Mouse (Mus musculus) heart, postnatal 36 days (tissue): ENCODE results near the gene Cln3. TPM values are rescaled to one million over a fixed set of nuclear protein-coding genes. Genes with fewer than 3 reads are reported as not detected.
A peak's percentile ranks its signal among the peaks of the same experiment; 100 is the strongest.

Source experiments
- DNase-seq, 2 experiments: peaks; one replicate each; pipeline ENCODE4 v3.0.0; 2021 to 2022
- intact Hi-C: fragments of 180-260 bp; cut with DNase I; formaldehyde crosslinking; loops from one replicate; pipeline ENCODE4 v1.15.1; 2025
- microRNA-seq, 2 experiments: library from miRNA; unstranded; fragments of <30 nt; microRNA quantifications; one replicate each; pipeline ENCODE4 v1.2.0; 2021; ENCODE audit warnings: borderline number of aligned reads in 2 of 2
- total RNA-seq, 2 experiments: library from RNA; stranded (reverse); gene quantifications; 2 replicates each; pipeline ENCODE4 v1.2.3; 2021

Cln3 gene
- total RNA-seq, 2 experiments from 2014 or later, result 14.8 to 16.3 TPM

- intact Hi-C loops, result no loop called here
- DNase-seq, result no peak
Measured at GRCm38 (mm10) chr7:126535766-126536165, 49.9 kb downstream of the Cln3 start.

- no peak for DNase-seq
- intact Hi-C loops, result no loop called here
Measured at GRCm38 (mm10) chr7:126533434-126533833, 52.2 kb downstream of the Cln3 start.

GRCm38 (mm10) chr7:126528166-126528577, 57.4 kb downstream of the Cln3 start:
- DNase-seq, result peak in 1 of 2 experiments; percentile 7
- intact Hi-C loops, result loop anchor here (1.0 to 2.0 kb wide), 4 partner anchors 23 to 205 kb away; no protein-coding TSS in a partner anchor

GRCm38 (mm10) chr7:126523316-126523715, 62.3 kb downstream of the Cln3 start:
- intact Hi-C loops, result no loop called here
- no peak for DNase-seq

Small RNA genes within 50 kb of the gene (microRNA-seq; reads per million reads assigned to microRNA genes)
- gene Mir7059, result 0 to 3.6 reads per million in 2 experiments

Other genes starting within 250 kb of the Cln3 start
- gene Lat, start 216.2 kb downstream of the Cln3 start, total RNA-seq, result under 1 TPM in 1 of 2 experiments, not detected in 1; 0.33 TPM
- 10 to 100 TPM; 31.5 to 33.1 TPM for gene Spns1, start 208.4 kb downstream of the Cln3 start, total RNA-seq
- 1 to 10 TPM; 3.9 to 4.6 TPM for gene Nfatc2ip, start 189.1 kb downstream of the Cln3 start, total RNA-seq
- 1 to 10 TPM in 1 of 2 experiments, under 1 TPM in 1; 0.44 to 1.5 TPM for gene Cd19, start 170.9 kb downstream of the Cln3 start, total RNA-seq
- gene Rabep2, start 157.1 kb downstream of the Cln3 start, total RNA-seq, result 1 to 10 TPM; 7.5 to 9.0 TPM
- 1 to 10 TPM; 1.1 to 1.2 TPM for gene Atp2a1, start 122.7 kb downstream of the Cln3 start, total RNA-seq
- gene Sh2b1, start 110.4 kb downstream of the Cln3 start, total RNA-seq, result 10 to 100 TPM; 40.0 to 42.2 TPM
- 100 to 1,000 TPM; 287 to 327 TPM for gene Tufm, start 98.5 kb downstream of the Cln3 start, total RNA-seq
- 10 to 100 TPM; 37.1 to 37.9 TPM for gene Atxn2l, start 82.4 kb downstream of the Cln3 start, total RNA-seq
- 100 to 1,000 TPM; 156 to 157 TPM for gene Eif3c, start 19.4 kb downstream of the Cln3 start, total RNA-seq
- gene Apobr, start 875 bp downstream of the Cln3 start, total RNA-seq, result under 1 TPM; 0.41 to 0.53 TPM
- gene Il27, start 9.1 kb upstream of the Cln3 start, total RNA-seq, result not detected
- gene Nupr1, start 45.0 kb upstream of the Cln3 start, total RNA-seq, result 1 to 10 TPM; 7.2 to 9.9 TPM
- 10 to 100 TPM; 21.8 to 25.2 TPM for gene Sgf29, start 63.5 kb upstream of the Cln3 start, total RNA-seq
- 10 to 100 TPM; 30.3 to 43.0 TPM for gene Sult1a1, start 90.6 kb upstream of the Cln3 start, total RNA-seq
- 10 to 100 TPM; 47.0 to 60.8 TPM for gene Bola2, start 109.6 kb upstream of the Cln3 start, total RNA-seq
- 1 to 10 TPM; 4.4 to 5.9 TPM for gene Slx1b, start 110.0 kb upstream of the Cln3 start, total RNA-seq
- 1 to 10 TPM; 7.8 to 9.9 TPM for gene Coro1a, start 122.0 kb upstream of the Cln3 start, total RNA-seq
- gene Mapk3, start 173.8 kb upstream of the Cln3 start, total RNA-seq, result 10 to 100 TPM; 61.0 to 62.2 TPM
- 1 to 10 TPM; 1.6 TPM for gene Gdpd3, start 180.5 kb upstream of the Cln3 start, total RNA-seq
- gene Ypel3, start 191.1 kb upstream of the Cln3 start, total RNA-seq, result 100 to 1,000 TPM in 1 of 2 experiments, 10 to 100 TPM in 1; 91.4 to 110 TPM
- gene Tbx6, start 195.7 kb upstream of the Cln3 start, total RNA-seq, result under 1 TPM; 0.24 to 0.44 TPM
- gene Ppp4c, start 206.7 kb upstream of the Cln3 start, total RNA-seq, result 10 to 100 TPM; 36.1 to 36.5 TPM
- 1 to 10 TPM; 8.2 to 9.7 TPM for gene Fam57b, start 211.9 kb upstream of the Cln3 start, total RNA-seq
- not detected for gene 4930451I11Rik, start 245.8 kb upstream of the Cln3 start, total RNA-seq